In the genomic region with DNA sequence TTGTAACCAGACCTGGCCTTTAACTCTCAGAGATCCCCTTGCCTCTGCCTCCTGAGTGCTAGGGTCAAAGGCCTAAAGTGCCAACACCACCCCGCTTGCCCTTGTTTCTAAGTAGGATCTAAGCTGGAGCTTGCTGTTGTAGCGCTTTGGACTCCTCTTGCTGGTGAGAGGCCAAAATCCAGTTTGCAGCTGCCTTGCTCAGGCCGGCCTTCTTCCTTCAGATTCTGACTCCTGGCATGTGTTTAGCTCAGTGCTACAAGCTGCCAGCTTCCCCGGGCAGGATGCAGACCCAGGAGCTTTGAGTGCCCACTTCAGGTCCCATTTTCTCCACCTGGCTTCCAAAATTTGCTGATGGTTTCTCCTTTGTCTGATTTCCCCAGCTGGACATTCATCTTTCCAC, we compare ENCODE assay signal across 17 mouse cellular contexts. TPM values are rescaled to one million over a fixed set of nuclear protein-coding genes. Genes with fewer than 3 reads are reported as not detected.
"Had no signal": no experiment of that assay in that cellular context is flagged by ENCODE, and none has a peak within 500 bp of the region (broad histone marks: within the 10 kb centered on the region; RNA-seq: fewer than 3 reads in every experiment).

No protein-coding gene starts in this region.

- DNase-seq: kidney, adult 8-10 months; kidney, postnatal 25 days; layer of hippocampus, adult 9-11 months; liver, postnatal 0 days; lung, embryonic 14.5 days; lung, postnatal 4 days; midbrain, embryonic 14.5 days; thymus, adult 18-20 months; thymus, postnatal 36 days had no signal

- H3K27me3 ChIP-seq: limb, embryonic 12.5 days; limb, embryonic 15.5 days had no signal

- H3K9me3 ChIP-seq: limb, embryonic 12.5 days; limb, embryonic 15.5 days had no signal

- H3K4me2 ChIP-seq: limb, embryonic 15.5 days; liver, embryonic 11.5 days; lung, embryonic 14.5 days; midbrain, embryonic 11.5 days had no signal

- H3K4me3 ChIP-seq: layer of hippocampus, adult 2 months; limb, embryonic 12.5 days; limb, embryonic 15.5 days had no signal

- H3K9ac ChIP-seq: limb, embryonic 12.5 days; limb, embryonic 15.5 days; liver, embryonic 14.5 days; liver, postnatal 0 days; lung, embryonic 14.5 days had no signal

- H3K27ac ChIP-seq: layer of hippocampus, adult 2 months; limb, embryonic 12.5 days; limb, embryonic 15.5 days; liver, embryonic 14.5 days had no signal

- H3K36me3 ChIP-seq: limb, embryonic 12.5 days; limb, embryonic 15.5 days had no signal

- ATAC-seq: liver, postnatal 0 days had no signal

RNA-seq across cellular contexts. Expression of gene Bmp6, which starts 53.4 kb away (rescaled TPM):
- total RNA-seq: megakaryocyte progenitor cell, adult 5-6 weeks; megakaryocyte-erythroid progenitor cell, adult 5-6 weeks had no signal
